Mouse (Mus musculus): ENCODE data around the gene Phc2.

DNA sequence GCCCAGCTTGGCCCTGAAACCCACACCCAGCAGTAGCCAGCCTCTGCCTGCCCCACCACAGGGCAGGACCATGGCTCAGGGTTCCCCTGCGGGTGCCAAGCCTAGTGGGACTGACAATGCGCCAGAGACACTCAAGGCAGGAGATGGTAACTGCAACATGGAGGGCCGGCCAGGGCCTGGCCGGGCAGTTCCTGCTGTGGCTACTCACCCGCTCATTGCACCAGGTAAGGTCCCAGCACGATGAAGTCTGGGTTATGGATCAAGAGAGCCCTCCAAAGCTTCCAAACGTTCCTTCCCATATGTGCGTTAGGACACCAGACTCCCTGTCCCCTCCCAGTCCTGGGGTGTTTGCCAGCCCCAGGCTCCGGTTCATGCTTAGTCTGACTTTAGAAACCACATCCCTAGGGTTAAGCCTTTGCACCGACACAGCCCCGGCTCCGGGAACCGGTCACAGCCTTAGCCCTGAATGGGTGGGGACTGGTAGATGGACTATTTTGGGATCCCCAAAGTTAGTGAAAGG lies 57.7 kb downstream of the Phc2 start:
- no peak for TF ChIP-seq CTCF (IDR thresholded peaks at IDR 0.05; ENCODE audit: low read depth)
- TF ChIP-seq EP300 (IDR thresholded peaks at IDR 0.05; ENCODE audit: low read depth) = no peak
